Mouse (Mus musculus) stomach, embryonic 14.5 days (tissue): ENCODE results near the gene Gabarap. TPM values are rescaled to one million over a fixed set of nuclear protein-coding genes. Genes with fewer than 3 reads are reported as not detected.

Experiments used
- ATAC-seq: fragments of 200-750 bp; cut with Nextera tagmentation; 2 replicates; pipeline ENCODE4 v1.8.0; 2017; ENCODE audit warnings: low read depth, moderate TSS enrichment; ENCODE audit not compliant: insufficient number of reproducible peaks, insufficient read depth, low FRiP score
- H3K27ac ChIP-seq: fragments of 300-500 bp; sonication (generic); 2 replicates; pipeline ENCODE4 v1.5.1; 2014; ENCODE audit warnings: mild to moderate bottlenecking, low read length, moderate library complexity, mixed read lengths
- H3K27me3 ChIP-seq: fragments of 300-500 bp; sonication (generic); 2 replicates; pipeline ENCODE4 v1.6.1; 2014; ENCODE audit warnings: low read length, control low read depth, mixed read lengths; ENCODE audit not compliant: control insufficient read depth, insufficient read depth
- H3K36me3 ChIP-seq: fragments of 300-500 bp; sonication (generic); 2 replicates; pipeline ENCODE4 v1.6.1; 2014; ENCODE audit warnings: mild to moderate bottlenecking, control low read depth, low read length, moderate library complexity, mixed read lengths; ENCODE audit not compliant: control insufficient read depth, insufficient read depth
- H3K4me1 ChIP-seq: fragments of 300-500 bp; sonication (generic); 2 replicates; pipeline ENCODE4 v1.6.1; 2014; ENCODE audit warnings: low read length, control low read depth, mixed read lengths; ENCODE audit not compliant: control insufficient read depth, insufficient read depth
- H3K4me2 ChIP-seq: fragments of 300-500 bp; sonication (generic); replicated peaks from 2 replicates; pipeline ENCODE4 v1.6.1; 2014; ENCODE audit warnings: low read depth, low read length, control low read depth
- H3K4me3 ChIP-seq: fragments of 300-500 bp; sonication (generic); 2 replicates; pipeline ENCODE4 v1.5.1; 2014; ENCODE audit warnings: low read depth, low read length, control low read depth
- H3K9ac ChIP-seq: fragments of 300-500 bp; sonication (generic); replicated peaks from 2 replicates; pipeline ENCODE4 v1.6.1; 2014; ENCODE audit warnings: low read depth, mild to moderate bottlenecking, control low read depth, low read length, moderate library complexity, mixed read lengths
- H3K9me3 ChIP-seq: fragments of 300-500 bp; sonication (generic); 2 replicates; pipeline ENCODE4 v1.6.1; 2016; ENCODE audit warnings: low read depth, low read length, control low read depth; ENCODE audit not compliant: control insufficient read depth
- WGBS: fragments of 180-500 bp; shearing (Covaris S2); extraction: QIAGEN DNeasy Blood & Tissue Kit; methylation state at CpG from one replicate; pipeline ENCODE4 v1.1.7; 2014; 5-methylcytosine and 5-hydroxymethylcytosine counted together
- polyA plus RNA-seq: library from polyadenylated mRNA; unstranded; fragments of >200 nt; fragmentation: Nextera tagmentation; extraction: Ambion mirVana; gene quantifications from 2 replicates; pipeline ENCODE4 v1.2.1, GENCODE M21; 2014

Gabarap gene
- 496 and 523 TPM in 2 replicates for polyA plus RNA-seq

GRCm38 (mm10) chr11:69990850-69991691, at the start of gene Gabarap:
Gene Gabarap (plus strand): TSS chr11:69991143.
- peak within 1 kb of the TSS; percentile 63 for H3K4me2 ChIP-seq
- under 1% methylated on average over 40 of the region's 40 CpGs for WGBS
- H3K27me3 ChIP-seq = no peaks in the 10 kb centered on the region
- no peaks in the 10 kb centered on the region for H3K9me3 ChIP-seq
- H3K9ac ChIP-seq = peak within 1 kb of the TSS; percentile 81
- H3K4me3 ChIP-seq = peak within 1 kb of the TSS; percentile 74
- peaks cover 8% of the 10 kb centered on the region; the same call in 1 of the 2 replicates for H3K4me1 ChIP-seq
- peak; percentile 70 for ATAC-seq
- peak within 1 kb of the TSS; percentile 89 for H3K27ac ChIP-seq
- H3K36me3 ChIP-seq = peaks cover 35% of the 10 kb centered on the region

GRCm38 (mm10) chr11:69945216-69945615, 45.7 kb upstream of the Gabarap start:
- Histone ChIP-seq H3K27ac (no peak overlapping the region), H3K9me3 (no peaks in the 10 kb centered on the region), H3K27me3 (no peaks in the 10 kb centered on the region), H3K4me3 (no peak overlapping the region), H3K36me3 (peaks cover 21% of the 10 kb centered on the region), H3K4me2 (0 out of 2 replicates have a peak overlapping the region, but pooled peaks have one; percentile 55), H3K4me1 (no peaks in the 10 kb centered on the region; the same call in 1 of the 2 replicates), H3K9ac (no peak overlapping the region)
- no peak for ATAC-seq
- WGBS = 59% methylated on average over 13 of the region's 13 CpGs

GRCm38 (mm10) chr11:69945997-69946891, 44.7 kb upstream of the Gabarap start:
- no peaks in the 10 kb centered on the region for H3K9me3 ChIP-seq
- peak overlapping the region; percentile 77; the same call in 1 of the 2 replicates for H3K27ac ChIP-seq
- peak overlapping the region; percentile 55 for H3K4me2 ChIP-seq
- WGBS = 84% methylated on average over 18 of the region's 18 CpGs
- H3K9ac ChIP-seq = no peak overlapping the region
- H3K4me1 ChIP-seq = no peaks in the 10 kb centered on the region; the same call in 1 of the 2 replicates
- ATAC-seq = no peak
- H3K4me3 ChIP-seq = peak overlapping the region; percentile 46
- H3K27me3 ChIP-seq = no peaks in the 10 kb centered on the region
- H3K36me3 ChIP-seq = peaks cover 21% of the 10 kb centered on the region

- H3K9me3 ChIP-seq = no peaks in the 10 kb centered on the region
- 2% methylated on average over 29 of the region's 29 CpGs for WGBS
- ATAC-seq = peak; percentile 29
Observed at GRCm38 (mm10) chr11:69947337-69948065, 43.4 kb upstream of the Gabarap start.

GRCm38 (mm10) chr11:69948066-69948762, 42.7 kb upstream of the Gabarap start, which contains the start of gene Slc2a4:
Gene Slc2a4 (minus strand): TSS chr11:69948188.
- H3K4me2 ChIP-seq = peak within 1 kb of the TSS; percentile 55
- under 1% methylated on average over 34 of the region's 34 CpGs for WGBS
- H3K9me3 ChIP-seq = no peaks in the 10 kb centered on the region
- H3K4me3 ChIP-seq = peak within 1 kb of the TSS; percentile 46
- ATAC-seq = peak; percentile 93
- peak within 1 kb of the TSS; percentile 77 for H3K27ac ChIP-seq
- H3K4me1 ChIP-seq = no peaks in the 10 kb centered on the region; the same call in 1 of the 2 replicates
- H3K27me3 ChIP-seq = no peaks in the 10 kb centered on the region
- peaks cover 17% of the 10 kb centered on the region for H3K36me3 ChIP-seq
- peak within 1 kb of the TSS; percentile 47 for H3K9ac ChIP-seq

More at GRCm38 (mm10) chr11:69947337-69948065, 43.4 kb upstream of the Gabarap start:
- Histone ChIP-seq H3K4me3 (peak overlapping the region; percentile 46), H3K27ac (peak overlapping the region; percentile 77), H3K4me2 (peak overlapping the region; percentile 55), H3K27me3 (no peaks in the 10 kb centered on the region), H3K36me3 (peaks cover 20% of the 10 kb centered on the region), H3K9ac (peak overlapping the region; percentile 47), H3K4me1 (no peaks in the 10 kb centered on the region; the same call in 1 of the 2 replicates)

- Histone ChIP-seq H3K9me3 (no peaks in the 10 kb centered on the region), H3K27me3 (no peaks in the 10 kb centered on the region), H3K4me1 (no peaks in the 10 kb centered on the region; the same call in 1 of the 2 replicates), H3K4me2 (peak overlapping the region; percentile 55), H3K4me3 (peak overlapping the region; percentile 46), H3K9ac (peak overlapping the region; percentile 28; the same call in 1 of the 2 replicates), H3K27ac (peak overlapping the region; percentile 77), H3K36me3 (peaks cover 17% of the 10 kb centered on the region)
- peak; percentile 34; the same call in 1 of the 2 replicates for ATAC-seq
- WGBS = under 1% methylated on average over 14 of the region's 14 CpGs
Observed at GRCm38 (mm10) chr11:69948763-69949150, 42.2 kb upstream of the Gabarap start.

GRCm38 (mm10) chr11:69950807-69951459, 40.0 kb upstream of the Gabarap start:
- Histone ChIP-seq H3K4me1 (no peaks in the 10 kb centered on the region; the same call in 1 of the 2 replicates), H3K4me2 (no peak overlapping the region), H3K36me3 (no peaks in the 10 kb centered on the region), H3K9me3 (no peaks in the 10 kb centered on the region), H3K27me3 (no peaks in the 10 kb centered on the region), H3K4me3 (no peak overlapping the region), H3K27ac (no peak overlapping the region), H3K9ac (no peak overlapping the region)
- 39% methylated on average over 4 of the region's 4 CpGs for WGBS
- ATAC-seq = no peak
